Mouse (Mus musculus) adipocyte (in vitro differentiated cells): Measurements from ENCODE around the gene Plagl2.
"Not testable (repeated sequence)": the region's sequence is repeated elsewhere in the genome, so short reads cannot be mapped to it uniquely, and the experiment has no call there.

Experiments
- DNase-seq: peaks from one replicate; pipeline ENCODE4 v3.0.0-alpha.2; 2016; ENCODE audit warnings: low spot score

The Plagl2 gene

DNA sequence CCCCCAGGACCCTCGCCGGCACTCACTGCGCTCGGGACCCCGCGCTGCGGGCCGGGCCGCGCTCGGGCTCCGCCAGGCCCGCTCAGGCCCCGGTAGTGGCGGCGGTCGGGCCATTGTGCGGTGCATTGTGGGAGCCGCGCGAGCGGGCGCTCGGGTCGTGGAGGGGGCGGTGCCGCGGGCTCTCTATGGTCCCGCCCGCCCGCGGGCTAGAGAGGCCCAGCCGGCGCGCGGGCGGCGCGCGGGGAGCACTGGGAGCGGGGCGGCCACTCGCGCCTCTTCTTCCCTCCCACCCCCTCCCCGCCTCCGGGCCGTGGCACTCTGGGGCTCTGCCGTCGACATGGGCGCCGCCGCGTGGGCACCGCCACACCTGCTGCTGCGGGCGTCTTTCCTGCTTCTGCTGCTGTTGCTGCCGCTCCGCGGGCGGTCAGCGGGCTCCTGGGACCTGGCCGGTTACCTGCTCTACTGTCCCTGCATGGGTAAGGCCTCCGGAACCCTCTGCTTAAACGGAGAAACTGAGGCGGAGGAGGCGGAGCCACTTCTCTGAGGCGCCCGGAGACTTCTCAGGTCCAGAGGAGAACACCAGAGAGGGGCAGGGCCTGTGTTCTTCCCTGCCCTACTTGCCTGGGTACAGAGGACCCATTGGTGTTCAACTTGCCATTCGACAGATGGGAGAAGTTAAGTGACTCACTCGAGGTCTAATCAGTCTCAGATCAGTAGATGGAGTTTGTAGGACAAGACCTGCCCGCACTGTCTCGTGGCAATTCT, at the start of gene Plagl2, which contains the start of gene Pofut1:
Gene Plagl2, minus strand, starts transcription at position 177 of the 765 bp plus-strand sequence.
Gene Pofut1, plus strand, starts transcription at position 284 of the 765 bp plus-strand sequence.
- DNase-seq, result peak; percentile 87

- no peak for DNase-seq
Observed at GRCm38 (mm10) chr2:153287835-153288234, 46.6 kb upstream of the Plagl2 start.

DNA sequence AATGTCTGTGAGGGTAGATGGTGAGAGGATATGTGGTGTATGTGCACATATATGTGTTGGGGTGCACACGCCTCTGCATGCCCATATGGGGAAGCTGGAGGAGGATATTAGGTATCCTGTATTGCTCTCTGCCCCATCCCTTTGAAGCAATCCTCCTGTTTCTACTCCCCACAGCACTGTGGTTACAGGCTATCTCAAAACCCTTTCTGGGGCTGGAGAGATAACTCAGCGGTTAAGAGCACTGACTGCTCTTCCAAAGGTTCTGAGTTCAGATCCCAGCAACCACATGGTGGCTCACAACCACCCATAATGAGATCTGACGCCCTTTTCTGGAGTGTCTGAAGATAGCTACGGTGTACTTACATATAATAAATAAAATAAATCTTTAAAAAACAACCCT, 45.3 kb upstream of the Plagl2 start:
- DNase-seq, result no peak

DNA sequence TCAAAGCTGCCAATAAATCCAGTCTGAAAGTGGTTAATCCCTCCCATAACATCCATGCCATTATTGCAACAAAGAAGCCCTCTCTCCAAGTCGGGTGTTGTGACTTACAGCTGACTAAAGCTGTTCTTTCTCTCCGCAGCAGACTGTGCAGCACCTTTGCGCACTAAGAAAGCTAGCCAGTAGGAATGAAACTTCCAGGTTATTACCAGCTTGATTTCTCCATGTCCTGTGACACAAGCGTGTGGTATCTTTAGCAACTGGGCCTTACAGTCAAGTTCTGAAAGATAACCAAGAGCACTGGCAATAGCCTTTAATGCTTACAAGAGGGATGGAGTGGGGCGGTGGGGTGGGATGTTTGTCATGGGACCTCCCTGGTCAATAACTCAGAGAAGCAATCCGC, 42.7 kb upstream of the Plagl2 start:
- no peak for DNase-seq

DNA sequence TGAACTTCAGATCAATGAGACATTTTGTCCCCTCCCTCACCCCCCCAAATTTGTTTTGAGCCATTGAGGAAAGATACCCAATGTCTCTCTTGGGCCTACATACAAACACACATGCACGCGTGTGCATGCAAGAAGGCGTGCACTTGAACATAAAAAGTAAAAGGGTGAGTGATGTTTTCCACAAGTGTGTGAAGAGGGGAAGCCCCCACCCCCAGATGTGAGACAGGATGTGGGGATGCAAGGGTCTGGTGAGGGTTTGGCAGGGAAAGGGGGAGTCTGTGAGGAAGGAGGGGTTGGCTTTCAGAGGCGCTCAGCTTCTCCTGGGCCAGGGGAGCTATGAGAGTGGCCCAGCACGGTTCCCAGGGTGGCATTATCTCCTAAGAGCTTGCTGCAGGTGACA, 37.1 kb upstream of the Plagl2 start:
- DNase-seq, result no peak

GRCm38 (mm10) chr2:153276846-153277245, 35.6 kb upstream of the Plagl2 start:
- DNase-seq, result not testable (repeated sequence)

GRCm38 (mm10) chr2:153276440-153276839, 35.2 kb upstream of the Plagl2 start:
- no peak for DNase-seq

- DNase-seq, result not testable (repeated sequence)
Observed at GRCm38 (mm10) chr2:153275577-153275976, 34.4 kb upstream of the Plagl2 start.

- DNase-seq, result no peak
Observed at GRCm38 (mm10) chr2:153274919-153275247, 33.7 kb upstream of the Plagl2 start.

- DNase-seq, result not testable (repeated sequence)
Observed at GRCm38 (mm10) chr2:153274200-153274918, 33.1 kb upstream of the Plagl2 start.

GRCm38 (mm10) chr2:153270231-153270915, 29.1 kb upstream of the Plagl2 start:
- not testable (repeated sequence) for DNase-seq

GRCm38 (mm10) chr2:153267331-153267730, 26.1 kb upstream of the Plagl2 start:
- DNase-seq, result no peak

DNA sequence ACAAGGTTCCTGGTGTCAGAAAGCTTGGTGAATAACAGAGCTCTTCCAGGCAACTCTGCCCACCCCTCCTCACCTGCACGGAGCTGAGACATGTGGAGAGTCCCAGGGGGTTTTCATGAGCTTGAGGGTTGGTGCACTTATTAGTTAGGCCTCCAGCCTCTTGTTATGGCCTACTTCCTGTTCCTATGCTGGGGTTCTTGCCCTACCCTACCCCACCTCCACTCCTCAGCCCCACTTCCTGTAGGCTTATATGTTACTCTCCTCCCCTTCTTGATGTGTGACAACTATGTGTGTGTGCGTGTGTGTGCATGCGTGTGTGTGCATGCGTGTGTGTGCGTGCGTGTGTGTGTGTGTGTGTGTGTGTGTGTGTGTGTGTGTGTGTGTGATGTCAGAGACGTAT, 21.8 kb upstream of the Plagl2 start:
- no peak for DNase-seq

- DNase-seq, result no peak
Observed at GRCm38 (mm10) chr2:153259864-153260674, 18.8 kb upstream of the Plagl2 start.

DNA sequence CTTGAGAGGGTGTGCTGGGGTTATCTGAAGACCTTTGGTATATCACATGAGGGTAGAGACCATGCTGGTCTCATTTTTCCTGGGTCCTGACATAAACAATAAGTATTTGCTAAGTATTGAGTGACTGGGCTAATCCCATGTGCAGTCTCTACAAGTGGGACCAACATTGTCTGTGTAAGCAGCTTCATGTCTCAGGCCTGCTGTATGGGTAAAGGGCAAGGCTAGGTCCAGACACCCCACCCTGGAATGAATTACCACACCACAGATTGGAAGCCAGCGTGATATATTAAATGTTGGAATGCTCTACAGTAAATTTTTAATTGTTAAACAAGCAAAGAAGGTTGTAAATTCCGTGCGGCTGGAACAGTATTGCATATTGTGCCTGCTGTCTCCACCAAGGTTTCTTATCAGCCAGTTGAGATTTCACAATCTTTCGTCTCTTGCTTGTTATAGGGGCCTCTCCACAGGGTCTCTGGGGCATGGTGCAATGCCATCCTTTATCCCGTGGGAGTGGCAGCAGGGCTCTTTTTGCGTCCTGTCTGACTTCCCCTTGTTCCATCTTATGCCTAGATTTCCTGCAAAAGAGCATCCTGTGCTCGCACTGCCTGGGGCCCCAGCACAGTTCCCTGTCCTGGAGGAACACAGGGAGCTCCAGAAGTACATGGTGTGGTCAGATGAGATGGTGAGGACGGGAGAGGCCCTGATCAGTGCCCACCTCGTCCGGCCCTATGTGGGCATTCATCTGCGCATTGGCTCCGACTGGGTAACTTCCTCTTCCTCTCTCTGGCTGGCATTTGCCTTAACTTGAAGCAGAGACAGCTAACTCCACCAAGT, 18.0 kb upstream of the Plagl2 start:
- DNase-seq, result no peak

DNA sequence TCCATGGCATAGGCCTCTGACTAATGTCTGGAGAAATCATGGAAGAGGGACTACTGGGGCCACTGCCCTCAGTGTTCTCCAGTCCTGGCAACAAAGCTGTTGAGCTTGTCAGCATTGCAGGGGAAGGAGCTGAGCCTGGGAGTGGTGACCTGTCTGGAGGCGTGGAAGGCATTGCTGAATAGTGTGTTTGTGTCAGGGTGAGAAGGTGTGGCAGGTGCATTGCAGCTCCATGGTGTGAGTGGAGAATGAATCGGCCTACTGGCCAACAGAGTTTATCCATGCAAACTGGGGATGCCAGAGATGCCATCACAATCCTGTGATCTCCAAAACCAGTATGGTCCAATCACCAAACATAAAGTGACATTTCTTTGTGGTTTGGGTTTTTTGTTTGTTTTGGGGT, 15.4 kb upstream of the Plagl2 start:
- no peak for DNase-seq

DNA sequence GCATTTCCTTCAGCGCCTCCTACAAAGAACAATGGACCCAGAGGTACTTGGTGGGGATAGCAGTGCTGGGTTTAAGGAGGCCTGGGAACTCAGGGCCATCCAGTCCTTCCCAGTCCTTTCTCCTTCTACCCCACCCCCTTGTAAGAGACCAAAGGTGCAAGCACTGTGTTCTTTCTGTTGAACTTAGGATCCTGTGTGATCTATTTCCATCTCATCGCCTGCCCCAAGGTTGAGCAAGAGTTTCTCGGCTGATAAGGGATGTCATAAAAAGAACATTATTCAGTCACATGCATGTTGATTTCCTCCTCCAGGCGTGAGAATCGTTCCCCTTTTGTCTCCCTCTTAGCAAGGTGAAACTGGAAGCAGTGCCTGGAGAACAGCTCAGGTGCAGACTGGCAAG, 8.5 kb upstream of the Plagl2 start:
- DNase-seq, result no peak

- DNase-seq, result no peak
Observed at GRCm38 (mm10) chr2:153242156-153242555, 930 bp upstream of the Plagl2 start.

- peak; percentile 48 for DNase-seq
Observed at GRCm38 (mm10) chr2:153240701-153241235, 458 bp downstream of the Plagl2 start.

DNA sequence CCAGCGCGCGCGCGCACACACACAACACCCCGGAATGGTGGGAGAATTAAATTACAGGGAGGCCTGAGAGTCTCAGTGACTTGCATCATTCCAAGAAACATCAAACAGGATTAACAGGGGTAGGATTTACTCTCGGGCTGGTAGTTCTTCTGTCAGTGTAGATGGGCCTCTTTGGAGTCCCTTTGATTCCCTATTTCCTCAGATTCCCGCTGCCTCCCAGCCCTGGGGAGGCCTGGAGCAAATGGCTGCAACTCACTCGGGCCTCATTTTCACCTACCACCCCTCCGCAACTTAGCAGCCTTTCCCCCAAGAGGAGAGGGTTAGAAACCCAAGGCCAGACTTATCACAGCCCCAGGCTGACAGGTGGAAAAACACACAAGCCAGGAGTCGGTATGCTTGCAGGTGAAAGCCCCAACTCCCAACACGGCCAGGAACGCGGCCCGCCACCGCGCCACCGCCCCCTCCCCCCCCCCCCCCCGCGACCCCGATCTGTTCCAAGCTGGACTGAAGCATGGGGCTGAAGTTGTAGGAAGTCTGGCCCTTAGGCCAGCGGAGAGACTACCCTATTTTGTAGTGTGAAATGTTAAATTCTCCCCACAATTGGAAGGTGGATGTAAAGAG, 1.3 kb downstream of the Plagl2 start:
- DNase-seq, result peak; percentile 23
